Mouse (Mus musculus) lung, adult 2 months (tissue): ENCODE measurements around the gene Nme7.

Source experiments
- CTCF ChIP-seq: fragments of 200-500 bp; IDR thresholded peaks from 2 replicates; pipeline ENCODE4 v1.5.1; 2011; ENCODE audit warnings: mild to moderate bottlenecking, low read length, control low read depth; ENCODE audit not compliant: insufficient read depth
- POLR2A ChIP-seq: fragments of 200-500 bp; IDR thresholded peaks from 2 replicates; pipeline ENCODE4 v1.6.1; 2011; ENCODE audit warnings: low read depth, mild to moderate bottlenecking, control low read depth, low read length, borderline replicate concordance; ENCODE audit errors: extremely low read depth

DNA sequence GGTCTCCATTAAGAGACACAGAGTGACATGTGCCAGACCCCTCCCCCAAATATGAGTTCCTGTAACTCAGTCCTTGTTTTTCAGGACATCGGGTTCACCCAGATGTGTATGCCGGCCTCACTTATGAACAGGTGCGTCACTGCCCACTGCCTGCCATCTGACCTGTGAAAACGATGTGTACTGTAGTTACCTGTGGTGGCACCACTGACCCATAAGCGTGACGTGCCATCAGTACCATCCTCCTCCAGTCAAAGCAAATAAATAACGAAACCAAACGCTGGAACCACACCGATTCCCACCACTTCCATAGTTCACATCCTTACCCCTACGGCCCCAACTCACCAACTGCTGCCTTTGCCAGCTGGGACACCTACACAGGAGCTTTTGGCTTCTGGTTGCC is 142.6 kb downstream of the Nme7 start:
- TF ChIP-seq CTCF (no peak), POLR2A (no peak)
